Mouse (Mus musculus): ENCODE measurements around the gene Ss18l1. TPM values are rescaled to one million over a fixed set of nuclear protein-coding genes. Genes with fewer than 3 reads are reported as not detected.

Gene Ss18l1
- total and polyA plus RNA-seq, 2 experiments from 2014 or later, result 47.0 to 104 TPM

DNA sequence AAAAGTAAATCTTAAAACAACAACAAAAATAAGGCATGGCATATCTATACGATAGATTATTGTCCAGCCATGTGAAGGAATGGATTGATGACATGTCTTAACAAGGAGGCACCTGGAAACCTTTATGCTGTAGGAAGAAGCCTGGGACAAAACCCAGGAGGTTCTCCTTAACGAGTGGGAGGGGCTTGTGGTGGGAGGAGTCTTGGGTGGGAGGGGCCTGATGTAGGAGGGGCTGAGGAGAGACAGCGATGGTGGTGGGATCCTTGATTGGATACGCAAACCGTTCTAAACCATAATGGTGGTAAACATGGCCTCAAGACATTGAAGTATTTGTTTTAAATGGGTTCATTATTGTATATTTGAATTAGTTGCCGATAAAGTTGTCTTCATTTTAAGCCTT lies 30.9 kb upstream of the Ss18l1 start:
- no peak for TF ChIP-seq CTCF (IDR thresholded peaks at IDR 0.05; ENCODE audit: low read depth)
- 86% methylated on average over 6 of the region's 6 CpGs for WGBS
- DNase-seq, result no peak

DNA sequence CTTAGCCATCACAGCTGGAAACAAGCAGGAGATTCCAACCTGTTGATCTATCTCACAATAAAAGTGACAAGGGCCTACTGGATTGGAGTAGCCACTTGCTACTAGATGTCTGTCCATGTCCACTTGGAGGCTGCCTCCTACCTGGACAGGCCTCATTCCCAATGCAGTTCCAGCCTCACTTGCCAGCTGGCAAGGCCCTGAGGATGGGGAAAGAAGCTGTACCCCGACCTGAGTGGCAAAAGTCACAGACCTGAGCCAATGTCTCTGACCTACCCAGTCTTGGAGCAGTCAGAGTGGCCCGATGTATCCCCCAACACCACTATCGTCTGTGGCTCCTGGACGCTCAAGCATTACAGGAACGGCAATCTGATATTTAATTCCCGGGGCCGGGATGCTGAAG lies 28.6 kb upstream of the Ss18l1 start:
- Histone ChIP-seq H3K36me3 (ENCODE audit: insufficient read depth) (no peaks in the 10 kb centered on the region), H3K27ac (ENCODE audit: low read depth, low read length) (no peak overlapping the region), H3K4me2 (ENCODE audit: low read depth) (no peak overlapping the region), H3K4me1 (ENCODE audit: insufficient read depth) (no peaks in the 10 kb centered on the region), H3K9me3 (ENCODE audit: low read length) (no peaks in the 10 kb centered on the region), H3K4me3 (ENCODE audit: low read depth, low read length) (no peak overlapping the region), H3K9ac (no peak overlapping the region), H3K27me3 (ENCODE audit: insufficient read depth, low read length) (no peaks in the 10 kb centered on the region)
- 94% methylated on average over 7 of the region's 7 CpGs for WGBS
- ATAC-seq (no peak), DNase-seq (no peak)
- no peak for TF ChIP-seq CTCF (IDR thresholded peaks at IDR 0.05; ENCODE audit: low read depth)

More for the DNA sequence above, 30.9 kb upstream of the Ss18l1 start:
- Histone ChIP-seq H3K9ac (no peak overlapping the region), H3K4me1 (ENCODE audit: insufficient read depth) (no peaks in the 10 kb centered on the region), H3K36me3 (ENCODE audit: insufficient read depth) (no peaks in the 10 kb centered on the region), H3K27ac (ENCODE audit: low read depth, low read length) (no peak overlapping the region), H3K27me3 (ENCODE audit: insufficient read depth, low read length) (no peaks in the 10 kb centered on the region), H3K4me3 (ENCODE audit: low read depth, low read length) (no peak overlapping the region), H3K9me3 (ENCODE audit: low read length) (no peaks in the 10 kb centered on the region), H3K4me2 (ENCODE audit: low read depth) (no peak overlapping the region)
- no peak for ATAC-seq

DNA sequence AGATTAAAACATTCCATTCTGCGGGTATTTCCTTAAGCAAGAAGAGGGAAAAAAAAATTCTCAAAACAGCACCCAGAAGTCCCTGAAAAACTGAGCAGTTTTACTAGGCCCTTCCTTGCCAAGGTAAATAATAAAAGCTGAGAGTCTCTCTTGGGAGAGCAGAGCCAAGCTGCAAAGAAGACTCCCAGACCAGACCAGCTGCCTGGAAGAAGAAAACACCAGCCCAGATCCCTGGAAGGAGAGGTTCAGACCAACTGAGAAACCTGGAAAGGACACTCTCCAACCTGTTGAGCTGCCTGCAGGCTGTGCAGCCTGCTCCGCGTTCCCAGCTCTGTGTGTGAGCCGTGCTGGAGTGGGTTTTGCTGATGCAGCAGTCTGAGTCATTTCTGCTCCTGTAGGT lies 24.7 kb upstream of the Ss18l1 start:
- Histone ChIP-seq H3K36me3 (ENCODE audit: insufficient read depth) (no peaks in the 10 kb centered on the region), H3K4me1 (ENCODE audit: insufficient read depth) (no peaks in the 10 kb centered on the region), H3K27ac (ENCODE audit: low read depth, low read length) (no peak overlapping the region), H3K9me3 (ENCODE audit: low read length) (no peaks in the 10 kb centered on the region), H3K27me3 (ENCODE audit: insufficient read depth, low read length) (peaks cover 9% of the 10 kb centered on the region), H3K4me3 (ENCODE audit: low read depth, low read length) (no peak overlapping the region), H3K4me2 (ENCODE audit: low read depth) (no peak overlapping the region), H3K9ac (no peak overlapping the region)
- DNase-seq, result no peak
- 68% methylated on average over 4 of the region's 4 CpGs for WGBS
- no peak for ATAC-seq
- TF ChIP-seq CTCF (IDR thresholded peaks at IDR 0.05; ENCODE audit: low read depth), result no peak

DNA sequence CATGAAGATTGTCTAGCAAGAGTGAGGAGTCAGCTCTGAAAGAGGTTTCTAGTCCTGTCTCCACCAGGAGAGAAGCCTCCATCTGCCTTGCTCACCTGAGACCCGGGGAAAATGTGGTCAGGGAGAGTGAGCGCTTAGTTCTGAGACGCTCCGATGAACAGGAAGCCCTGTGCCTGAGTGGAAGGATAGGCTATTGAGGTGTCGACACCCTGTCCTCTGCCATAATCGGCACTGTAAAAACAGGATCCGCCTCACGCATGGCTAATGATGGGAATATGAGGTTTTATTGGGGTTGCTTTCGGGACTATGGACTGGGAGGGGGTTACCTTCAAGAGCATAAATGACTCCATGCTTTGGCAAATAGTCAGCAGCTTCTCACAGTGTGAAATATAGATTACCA lies 23.7 kb upstream of the Ss18l1 start:
- Histone ChIP-seq H3K4me2 (ENCODE audit: low read depth) (no peak overlapping the region), H3K9me3 (ENCODE audit: low read length) (no peaks in the 10 kb centered on the region), H3K4me1 (ENCODE audit: insufficient read depth) (no peaks in the 10 kb centered on the region), H3K36me3 (ENCODE audit: insufficient read depth) (no peaks in the 10 kb centered on the region), H3K4me3 (ENCODE audit: low read depth, low read length) (no peak overlapping the region), H3K9ac (no peak overlapping the region), H3K27ac (ENCODE audit: low read depth, low read length) (no peak overlapping the region), H3K27me3 (ENCODE audit: insufficient read depth, low read length) (peaks cover 13% of the 10 kb centered on the region)
- WGBS, result 81% methylated on average over 9 of the region's 9 CpGs
- no peak for TF ChIP-seq CTCF (IDR thresholded peaks at IDR 0.05; ENCODE audit: low read depth)
- DNase-seq, result no peak
- ATAC-seq, result no peak

DNA sequence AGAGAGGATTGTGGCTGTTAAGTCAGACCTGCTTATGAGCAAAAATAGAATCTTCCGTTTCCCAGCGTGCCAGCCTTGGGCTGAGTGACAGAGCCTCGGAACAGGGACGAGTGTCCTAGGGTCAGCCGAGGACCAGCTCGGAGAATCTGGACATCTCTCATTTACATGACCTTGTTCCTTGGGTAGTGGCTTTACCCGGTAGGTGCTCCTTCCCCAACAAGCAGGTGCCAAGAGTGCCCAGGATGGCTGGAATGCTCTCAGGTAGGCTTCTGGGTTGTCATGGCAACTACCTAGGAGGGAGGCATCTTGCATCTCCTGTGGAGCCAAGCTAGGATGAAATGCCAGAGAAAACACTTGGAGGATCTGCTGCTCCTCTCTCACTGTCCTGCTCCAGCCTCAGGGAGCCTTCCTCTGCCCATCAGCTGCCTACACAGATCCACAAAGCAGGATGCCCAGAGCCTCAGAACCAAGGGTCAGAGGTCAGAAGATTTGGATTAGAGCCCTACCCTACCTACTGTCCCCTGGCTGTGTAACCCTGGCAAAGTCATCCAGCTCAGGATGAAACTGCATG lies 22.1 kb upstream of the Ss18l1 start:
- H3K4me3 ChIP-seq (ENCODE audit: low read depth, low read length), result no peak overlapping the region
- H3K27me3 ChIP-seq (ENCODE audit: insufficient read depth, low read length), result peaks cover 13% of the 10 kb centered on the region
- ATAC-seq (no peak), DNase-seq (peak; percentile 47)
- H3K4me1 ChIP-seq (ENCODE audit: insufficient read depth), result no peaks in the 10 kb centered on the region
- TF ChIP-seq CTCF (IDR thresholded peaks at IDR 0.05; ENCODE audit: low read depth), result no peak
- no peak overlapping the region for H3K9ac ChIP-seq
- 70% methylated on average over 7 of the region's 7 CpGs for WGBS
- H3K36me3 ChIP-seq (ENCODE audit: insufficient read depth), result no peaks in the 10 kb centered on the region
- no peak overlapping the region for H3K4me2 ChIP-seq (ENCODE audit: low read depth)
- 0 out of 2 replicates have a peak overlapping the region, but pooled peaks have one; percentile 5 for H3K27ac ChIP-seq (ENCODE audit: low read depth, low read length)
- H3K9me3 ChIP-seq (ENCODE audit: low read length), result no peaks in the 10 kb centered on the region

DNA sequence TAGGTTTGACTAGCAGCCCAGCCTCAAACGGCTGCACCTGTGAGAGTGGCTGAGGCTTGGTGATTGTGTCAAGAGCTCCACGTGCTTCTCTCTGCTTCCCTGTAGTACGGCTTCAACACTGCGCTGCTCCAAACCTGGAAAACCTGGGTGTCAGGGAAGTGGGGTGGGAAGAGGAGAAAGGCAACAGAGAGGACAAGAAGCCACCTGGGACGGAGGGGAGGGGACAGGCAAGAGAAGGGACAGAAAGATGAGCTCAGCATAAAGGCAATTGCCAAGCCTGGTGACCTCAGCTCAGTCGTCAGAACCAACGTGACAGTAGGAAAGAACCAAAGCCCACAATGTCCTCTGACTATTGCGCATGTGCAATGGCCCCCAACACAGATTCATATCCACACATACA lies 21.4 kb upstream of the Ss18l1 start:
- 79% methylated on average over 8 of the region's 8 CpGs for WGBS
- ATAC-seq, result no peak
- no peak for TF ChIP-seq CTCF (IDR thresholded peaks at IDR 0.05; ENCODE audit: low read depth)
- H3K9me3 ChIP-seq (ENCODE audit: low read length), result no peaks in the 10 kb centered on the region
- no peak for DNase-seq
- H3K4me1 ChIP-seq (ENCODE audit: insufficient read depth), result peaks cover 3% of the 10 kb centered on the region; the same call in 1 of the 2 replicates
- no peak overlapping the region for H3K27ac ChIP-seq (ENCODE audit: low read depth, low read length)
- H3K36me3 ChIP-seq (ENCODE audit: insufficient read depth), result no peaks in the 10 kb centered on the region
- H3K27me3 ChIP-seq (ENCODE audit: insufficient read depth, low read length), result peaks cover 13% of the 10 kb centered on the region
- no peak overlapping the region for H3K9ac ChIP-seq
- no peak overlapping the region for H3K4me2 ChIP-seq (ENCODE audit: low read depth)
- H3K4me3 ChIP-seq (ENCODE audit: low read depth, low read length), result no peak overlapping the region

DNA sequence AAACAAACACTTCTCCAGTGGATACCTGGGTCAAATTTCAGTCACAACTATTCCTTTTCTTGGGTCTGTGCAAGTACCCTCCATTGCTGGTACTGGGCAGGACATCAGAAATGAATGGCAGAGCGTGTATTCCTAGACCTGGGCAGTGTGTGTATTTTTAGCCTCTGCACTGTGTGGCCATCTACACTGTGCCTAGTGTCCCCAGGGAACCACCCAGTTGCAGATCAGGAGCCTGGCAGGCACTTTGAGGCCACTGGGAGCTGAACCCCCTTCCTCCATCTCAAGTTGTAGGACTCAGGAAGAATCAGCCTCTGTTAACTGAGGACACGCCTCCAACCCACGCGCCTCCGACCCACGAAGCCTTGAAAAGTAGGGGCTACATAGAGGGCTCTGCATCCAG lies 19.6 kb upstream of the Ss18l1 start:
- Histone ChIP-seq H3K4me2 (ENCODE audit: low read depth) (no peak overlapping the region), H3K27me3 (ENCODE audit: insufficient read depth, low read length) (peaks cover 13% of the 10 kb centered on the region), H3K36me3 (ENCODE audit: insufficient read depth) (peaks cover 2% of the 10 kb centered on the region; the same call in 1 of the 2 replicates), H3K9me3 (ENCODE audit: low read length) (no peaks in the 10 kb centered on the region), H3K4me1 (ENCODE audit: insufficient read depth) (peaks cover 21% of the 10 kb centered on the region), H3K9ac (no peak overlapping the region), H3K27ac (ENCODE audit: low read depth, low read length) (no peak overlapping the region), H3K4me3 (ENCODE audit: low read depth, low read length) (no peak overlapping the region)
- ATAC-seq (no peak), DNase-seq (no peak)
- TF ChIP-seq CTCF (IDR thresholded peaks at IDR 0.05; ENCODE audit: low read depth), result no peak
- 62% methylated on average over 6 of the region's 6 CpGs for WGBS

All from forebrain, postnatal 0 days (tissue).